Mouse (Mus musculus): ENCODE measurements around the gene Timp3. TPM values are rescaled to one million over a fixed set of nuclear protein-coding genes. Genes with fewer than 3 reads are reported as not detected.
"Not testable (repeated sequence)": the region's sequence is repeated elsewhere in the genome, so short reads cannot be mapped to it uniquely, and the experiment has no call there.

The Timp3 gene
- total RNA-seq, 4 experiments from 2014 or later, result 495 to 753 (median 629) TPM

DNA sequence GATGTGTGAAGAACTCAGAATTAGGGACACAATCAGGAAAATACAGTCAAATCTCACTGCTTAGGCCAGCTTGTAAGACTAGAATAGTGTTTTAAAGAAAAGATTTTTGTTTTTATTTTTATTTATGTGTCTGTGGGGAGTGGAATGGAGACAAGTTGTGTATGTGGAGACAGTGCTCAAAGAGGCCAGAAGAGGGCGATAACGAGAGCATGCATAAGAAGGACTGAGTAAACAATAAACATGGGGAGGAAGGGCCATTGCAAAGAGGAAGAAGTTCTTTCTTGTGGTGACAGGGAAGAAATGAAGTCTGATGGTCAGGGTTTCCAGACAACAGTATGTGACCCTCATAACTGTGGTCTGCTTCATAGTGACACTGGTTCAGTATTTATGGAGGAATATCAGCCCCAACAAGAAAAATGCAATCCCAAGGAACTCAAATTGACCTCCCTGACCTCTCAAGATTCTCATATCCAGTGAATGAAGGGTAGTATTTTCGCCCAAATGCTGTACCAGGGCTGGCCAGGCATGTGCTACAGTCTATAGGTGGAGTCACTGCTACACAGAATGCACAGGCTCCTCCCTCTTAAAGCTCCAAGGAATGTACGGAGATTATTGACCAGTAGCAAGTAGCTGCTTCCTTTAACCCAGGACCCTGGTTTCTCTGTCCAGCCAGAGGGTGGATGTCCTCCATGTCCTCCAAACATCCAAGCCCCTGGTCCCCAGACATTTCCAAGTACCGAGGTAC lies 56.8 kb downstream of the Timp3 start:
- DNase-seq, result no peak

DNA sequence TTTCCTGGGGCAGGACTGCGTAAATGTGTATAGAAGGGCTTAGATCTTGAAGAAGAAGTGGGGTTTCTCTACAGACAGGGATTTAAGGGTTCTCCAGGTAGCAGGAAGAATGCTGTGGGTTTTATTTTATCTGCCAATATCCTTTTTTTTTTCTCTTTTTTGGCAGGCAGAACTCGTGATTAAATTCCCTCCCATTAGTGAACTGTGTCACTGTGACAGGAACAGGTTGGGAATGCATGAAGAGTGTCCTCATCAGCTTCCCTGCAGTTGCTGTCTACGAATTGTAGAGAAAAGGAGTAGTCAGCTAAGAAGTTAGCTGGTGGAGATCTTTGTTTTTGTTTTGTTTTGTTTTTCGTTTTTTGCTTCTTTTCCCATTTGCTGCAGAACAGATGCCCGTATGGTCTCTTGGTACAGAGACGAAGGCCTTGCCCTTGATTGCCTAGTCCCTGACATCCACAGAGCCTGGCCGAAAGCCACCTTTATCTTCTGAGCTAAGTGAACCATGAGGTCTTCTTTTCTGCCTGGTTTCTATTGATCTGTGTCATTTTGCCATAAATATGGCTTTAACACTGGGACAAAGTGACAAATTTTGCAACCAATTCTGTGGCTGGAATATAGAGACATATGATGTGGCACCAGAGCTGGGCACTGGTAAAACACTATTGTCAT lies 58.3 kb downstream of the Timp3 start:
- no peak for DNase-seq

DNA sequence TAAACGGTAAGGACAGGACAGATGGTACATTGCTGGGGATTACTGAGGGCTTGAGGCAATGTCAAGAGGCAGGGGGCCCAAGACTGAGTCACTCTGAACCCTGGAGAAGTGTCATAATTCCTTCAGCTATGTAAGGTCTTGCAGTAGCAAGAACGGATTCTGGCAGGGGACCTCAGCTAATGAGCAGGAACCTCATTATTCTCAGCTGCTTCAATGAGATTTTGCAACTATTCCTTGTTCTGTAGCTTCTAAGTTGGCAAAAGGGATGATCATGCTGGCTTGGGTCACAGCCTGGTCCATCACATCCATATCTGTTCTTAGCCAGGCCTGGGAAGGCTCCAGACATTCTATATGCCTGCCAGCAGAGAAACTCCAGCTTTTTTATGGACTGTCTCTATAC lies 59.0 kb downstream of the Timp3 start:
- no peak for DNase-seq

DNA sequence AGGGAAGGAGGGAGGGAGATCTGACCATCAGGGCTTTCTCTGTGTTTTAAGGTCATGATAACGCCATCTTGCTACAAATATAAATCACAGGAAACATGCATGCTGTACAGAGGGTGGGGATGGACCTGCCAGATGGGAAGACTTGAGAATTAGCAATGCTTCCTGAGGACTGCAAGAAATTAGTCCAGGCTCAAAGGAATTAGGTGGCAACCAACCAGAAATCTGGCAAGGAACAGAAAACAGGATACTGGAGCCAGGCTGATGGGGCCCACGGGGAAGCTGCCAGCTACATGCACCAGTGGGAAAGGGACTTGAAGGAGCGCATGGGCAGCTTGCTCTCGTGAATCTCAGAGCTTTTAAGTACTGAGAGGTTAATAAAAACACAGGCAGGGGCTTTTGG lies 59.5 kb downstream of the Timp3 start:
- DNase-seq, result no peak

DNA sequence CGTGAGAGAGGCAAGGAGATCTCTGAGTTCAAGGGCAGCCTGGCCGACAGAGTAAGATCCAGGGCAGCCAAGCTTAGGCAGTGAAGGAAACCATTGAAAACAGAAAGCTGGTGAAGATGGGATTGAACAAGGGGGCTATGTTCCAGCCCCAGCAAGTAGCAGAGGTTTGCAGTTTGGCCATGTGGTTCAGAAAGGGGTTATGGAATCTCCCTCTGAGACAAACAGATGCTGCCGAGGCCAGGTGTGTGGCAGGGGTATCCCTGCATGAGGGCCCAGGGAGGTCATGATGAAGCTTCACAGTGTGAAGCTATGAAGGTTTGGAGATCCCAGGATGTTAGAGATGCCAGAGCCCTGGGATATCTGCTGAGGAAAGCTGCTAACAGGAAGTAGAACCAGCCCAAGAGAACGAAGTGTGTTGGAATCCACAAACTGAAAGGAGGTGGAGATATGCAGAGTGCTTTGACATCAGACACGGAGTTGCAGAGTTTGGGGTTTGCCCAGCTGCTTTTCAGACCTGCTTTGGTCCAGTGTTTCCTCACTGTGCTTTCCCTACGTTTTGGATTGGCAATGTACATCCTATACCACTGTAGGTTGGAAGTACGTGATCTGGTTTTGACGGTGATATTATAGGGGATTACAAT lies 63.6 kb downstream of the Timp3 start:
- DNase-seq, result no peak

DNA sequence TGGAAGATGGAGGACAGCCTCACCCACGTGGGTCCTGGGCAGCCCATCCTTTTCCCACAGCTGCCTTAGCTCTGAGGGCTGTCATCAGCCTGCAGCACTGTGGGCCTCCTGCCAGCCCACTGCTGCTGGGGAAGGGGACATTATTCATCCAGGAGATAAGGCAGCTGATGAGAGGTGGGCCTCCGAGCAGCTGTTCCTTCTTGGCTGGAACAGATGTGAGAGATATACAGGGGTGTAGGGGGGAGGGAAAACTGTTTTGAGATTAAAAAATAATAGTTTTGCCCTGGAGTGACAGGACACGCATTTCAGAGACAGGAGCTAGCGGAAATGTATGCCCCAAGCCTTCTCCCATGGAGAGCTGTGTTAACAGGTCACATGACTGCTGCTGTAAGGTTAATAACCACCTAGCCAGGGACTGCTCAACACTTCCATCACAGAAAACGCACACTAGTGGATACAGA lies 65.5 kb downstream of the Timp3 start:
- DNase-seq, result peak; percentile 39

DNA sequence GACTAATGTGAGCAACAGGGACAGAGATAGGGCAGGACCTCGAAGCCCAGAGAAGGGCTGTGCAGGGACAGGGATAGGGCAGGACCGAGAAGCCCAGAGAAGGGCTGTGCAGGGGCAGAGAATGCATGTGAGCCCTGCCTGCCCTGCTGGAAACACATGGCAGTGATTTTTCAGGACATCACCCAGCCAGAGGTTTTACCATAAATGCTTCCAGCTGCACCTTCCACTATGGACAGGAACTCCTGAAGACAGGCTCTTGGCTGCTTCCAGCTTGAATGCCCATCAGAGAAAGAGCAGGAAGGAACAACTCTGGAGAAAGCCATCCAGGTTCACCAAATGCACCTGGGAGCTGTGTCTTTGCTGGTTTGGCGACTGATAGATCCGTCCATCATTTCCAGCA lies 67.2 kb downstream of the Timp3 start:
- DNase-seq, result no peak

DNA sequence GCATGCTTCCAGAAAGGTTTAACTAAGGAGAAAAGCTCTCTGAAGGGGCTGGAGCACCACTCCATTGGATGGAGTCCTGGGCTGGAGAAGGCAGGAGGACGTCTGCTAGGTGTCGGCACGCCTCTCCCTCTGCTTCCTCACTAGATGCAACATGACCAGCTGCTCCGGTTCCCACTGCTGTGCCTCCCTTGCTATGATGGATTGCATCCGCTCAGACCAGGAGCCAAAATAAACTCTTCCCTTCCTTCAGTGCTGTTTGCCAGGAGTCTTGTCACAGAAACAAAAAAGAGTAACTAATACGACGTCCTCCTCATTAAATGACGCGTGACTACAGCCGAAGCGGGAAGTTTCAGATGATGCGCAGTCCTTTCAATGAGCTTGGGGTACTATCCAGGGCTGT lies 68.6 kb downstream of the Timp3 start:
- peak; percentile 52 for DNase-seq

DNA sequence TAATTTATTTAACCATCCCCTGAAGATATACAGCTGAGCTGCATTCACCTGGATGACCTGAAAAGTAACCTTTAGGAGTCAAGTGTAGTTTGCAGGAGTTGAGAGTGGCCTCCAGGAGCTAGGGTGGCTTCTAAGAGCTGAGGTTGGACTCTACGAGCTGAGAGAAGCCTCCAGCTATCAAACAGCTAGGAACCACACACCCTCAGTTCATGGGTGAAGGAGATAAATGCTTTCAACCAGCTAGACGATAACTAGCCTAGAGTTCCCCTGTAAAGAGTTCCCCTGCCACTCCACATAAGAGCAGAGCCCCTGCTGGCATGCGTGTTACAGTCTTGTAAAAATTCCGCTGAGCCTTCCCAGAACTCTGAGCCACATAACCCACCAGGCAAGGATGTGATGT lies 69.2 kb downstream of the Timp3 start:
- no peak for DNase-seq

DNA sequence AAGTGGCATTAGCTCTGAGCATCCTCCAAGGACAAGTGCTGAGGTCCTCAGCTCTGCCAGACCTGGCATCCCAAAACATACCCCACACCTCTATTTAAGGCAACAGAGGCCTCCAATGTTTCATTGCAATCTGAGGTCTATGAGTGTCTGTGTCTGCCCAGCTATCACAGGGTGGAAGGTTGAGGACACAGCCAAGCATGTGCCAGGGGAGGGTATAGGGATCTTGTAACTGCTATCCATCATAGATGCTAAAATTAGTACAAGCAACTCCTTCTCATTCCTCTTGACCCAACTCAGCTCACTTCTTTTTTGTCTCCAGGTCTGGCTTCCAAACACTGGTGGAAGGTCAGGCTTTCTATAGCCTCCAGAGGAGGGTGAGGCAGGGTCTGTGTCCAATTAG lies 71.4 kb downstream of the Timp3 start:
- DNase-seq, result no peak

DNA sequence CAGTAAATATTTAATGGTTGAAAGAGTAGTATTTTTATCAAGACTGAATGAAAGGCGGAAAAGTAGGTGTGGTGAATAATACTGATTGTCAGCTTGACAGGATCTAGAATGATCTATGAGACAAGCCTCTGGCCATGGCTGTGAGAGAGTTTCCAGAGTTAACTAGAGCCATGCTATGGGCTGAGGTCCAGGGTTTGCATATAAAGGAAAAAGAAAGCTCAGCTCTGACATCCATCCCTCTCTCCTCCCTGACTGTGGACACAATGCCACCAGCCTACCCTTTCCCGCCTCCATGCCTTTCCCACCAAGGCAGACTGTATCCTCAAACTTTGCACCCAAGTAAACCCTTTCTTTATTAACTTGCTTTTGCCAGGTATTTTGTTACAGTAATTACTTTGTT lies 73.9 kb downstream of the Timp3 start:
- DNase-seq, result no peak

DNA sequence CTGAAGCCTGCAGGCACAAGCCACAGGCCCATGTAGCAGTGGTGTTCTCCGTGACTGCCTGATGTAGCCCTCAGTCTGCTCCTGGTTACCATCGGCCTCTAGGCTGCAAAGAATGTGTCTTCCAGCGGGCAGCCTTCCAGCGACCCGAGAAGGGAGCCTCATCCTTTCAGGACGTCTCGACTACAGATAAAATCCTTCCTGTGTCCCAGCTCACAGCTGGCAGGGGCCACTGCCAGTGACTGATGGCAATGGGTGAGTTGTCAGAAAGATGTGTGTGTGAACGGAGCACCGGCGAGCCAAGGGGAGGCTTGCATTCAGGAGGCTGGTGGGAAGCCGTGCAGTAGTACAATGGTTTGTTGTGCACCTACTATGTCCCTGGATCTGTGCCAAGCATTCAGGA lies 75.7 kb downstream of the Timp3 start:
- peak; percentile 76 for DNase-seq

DNA sequence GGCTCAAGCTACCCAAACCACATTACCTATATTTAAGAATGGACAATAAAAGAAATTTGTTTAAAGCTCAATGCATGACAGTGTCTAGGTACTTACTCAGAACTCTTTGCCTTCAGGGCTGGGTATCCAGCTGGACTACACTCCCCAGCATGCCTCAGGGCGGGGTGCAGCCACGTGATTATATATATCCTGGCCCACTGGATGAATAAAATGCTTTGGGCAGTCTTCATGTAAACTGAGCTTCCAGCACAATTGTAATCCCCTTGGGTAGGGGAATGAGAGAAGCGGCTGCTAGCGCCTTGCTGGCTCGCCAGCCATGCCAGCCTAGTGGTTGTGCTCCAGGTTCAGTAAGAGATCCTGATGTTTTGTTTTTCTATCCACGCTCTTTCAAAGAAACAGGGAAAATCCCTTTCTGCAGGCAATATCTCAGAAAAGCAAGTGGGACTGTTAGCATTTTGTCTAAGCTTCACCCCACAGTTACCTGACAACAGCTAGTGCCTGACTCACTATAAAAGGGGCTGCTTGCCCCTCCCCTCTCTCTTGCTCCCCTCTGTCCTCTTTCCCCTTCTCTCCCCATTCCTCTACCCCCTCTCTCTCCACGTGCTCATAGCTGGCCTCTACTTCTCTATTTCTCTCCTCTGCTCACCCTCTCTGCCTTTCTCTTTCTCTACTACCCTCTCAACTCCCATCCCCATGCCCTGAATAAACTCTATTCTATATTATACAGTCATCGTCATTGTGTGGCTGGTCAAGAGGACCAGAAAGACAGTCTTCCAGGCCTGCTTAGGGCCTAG lies 76.4 kb downstream of the Timp3 start:
- no peak for DNase-seq

DNA sequence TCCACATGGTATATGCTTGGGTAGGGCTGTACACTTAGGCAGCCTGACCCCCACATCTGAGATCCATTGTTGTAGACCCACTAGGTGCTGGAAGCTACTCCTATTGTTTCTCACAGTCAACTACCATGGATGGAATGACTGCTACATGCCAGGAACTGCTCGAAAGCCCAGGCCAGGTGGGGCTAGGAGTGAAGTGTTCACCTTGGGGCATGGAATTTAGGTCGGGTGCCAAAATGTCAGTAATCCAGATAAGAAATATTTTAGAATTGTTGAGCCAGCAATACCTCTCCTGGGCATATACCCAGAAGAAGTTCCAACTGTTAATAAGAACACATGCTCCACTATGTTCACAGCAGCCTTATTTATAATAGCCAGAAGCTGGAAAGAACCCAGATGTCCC lies 78.6 kb downstream of the Timp3 start:
- DNase-seq, result not testable (repeated sequence)

DNA sequence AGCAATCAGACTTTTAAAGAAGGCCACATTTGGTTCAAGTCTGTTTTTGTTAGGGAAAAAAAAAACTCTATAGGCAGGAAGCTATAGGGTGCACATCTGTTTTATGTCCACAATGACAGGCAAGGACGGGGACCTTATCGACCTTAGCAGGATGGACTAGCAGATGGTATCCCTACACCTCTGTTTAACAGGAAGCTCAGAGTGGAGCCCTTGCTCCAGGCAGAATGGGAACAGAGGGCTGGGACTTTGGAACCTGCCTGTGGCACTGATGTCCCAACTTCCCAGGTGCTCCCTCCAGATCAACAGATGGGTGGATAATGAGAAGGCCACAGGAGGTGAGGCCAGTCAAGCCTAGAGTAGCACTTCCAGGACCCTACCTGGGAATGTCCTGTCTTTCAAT lies 80.5 kb downstream of the Timp3 start:
- no peak for DNase-seq

DNA sequence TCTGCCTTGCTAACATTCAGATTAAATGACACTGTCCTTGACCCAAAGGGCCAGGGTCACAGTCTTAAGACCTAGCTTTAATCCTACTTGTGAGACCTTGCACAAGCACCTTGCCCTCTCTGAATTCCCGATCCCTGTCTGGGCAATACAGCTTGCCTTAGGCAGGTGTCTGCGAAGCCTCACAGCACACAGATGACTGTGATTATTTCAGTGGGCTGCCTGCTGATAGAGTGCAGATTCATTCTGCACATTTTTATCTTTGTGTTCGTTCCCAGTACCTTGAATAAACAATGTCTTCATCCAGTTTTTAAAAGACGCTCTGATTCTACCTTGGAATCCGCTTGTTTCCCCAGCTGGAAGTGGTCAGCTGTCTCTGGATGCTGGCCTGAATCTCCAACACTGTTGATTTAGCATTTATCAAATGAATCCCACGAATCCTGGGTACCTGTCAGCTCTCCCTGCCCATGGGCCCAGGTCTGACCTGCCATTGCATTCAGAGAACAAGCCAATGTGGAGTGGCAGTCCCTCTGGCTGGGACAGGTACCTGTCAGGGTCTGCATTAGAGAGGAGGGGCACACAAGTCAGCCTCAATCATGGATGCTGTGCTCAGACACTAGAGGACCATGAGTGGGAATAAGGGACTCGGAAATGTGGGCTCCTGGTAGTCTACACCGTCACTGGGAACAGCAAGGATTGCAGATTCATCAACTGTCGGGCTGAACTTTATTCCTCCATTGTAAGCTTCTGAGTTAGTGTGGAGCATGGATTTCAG lies 81.2 kb downstream of the Timp3 start:
- DNase-seq, result no peak

DNA sequence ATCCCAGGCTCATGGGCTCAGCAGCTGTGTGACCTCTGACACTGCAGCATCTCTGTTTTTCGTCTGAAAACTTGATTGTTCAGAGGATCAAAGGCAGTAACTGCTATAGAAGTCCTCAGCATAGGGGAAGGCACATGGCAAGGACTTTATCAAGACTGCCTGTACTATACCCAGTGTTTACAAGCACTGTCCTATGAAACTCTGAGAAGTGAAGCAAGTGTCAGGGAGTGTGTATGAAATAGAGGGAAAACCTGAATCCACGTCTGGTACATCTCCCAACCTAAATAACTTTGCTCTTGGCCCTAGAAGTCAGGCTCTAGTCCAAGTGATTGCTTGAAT lies 81.7 kb downstream of the Timp3 start:
- no peak for DNase-seq

DNA sequence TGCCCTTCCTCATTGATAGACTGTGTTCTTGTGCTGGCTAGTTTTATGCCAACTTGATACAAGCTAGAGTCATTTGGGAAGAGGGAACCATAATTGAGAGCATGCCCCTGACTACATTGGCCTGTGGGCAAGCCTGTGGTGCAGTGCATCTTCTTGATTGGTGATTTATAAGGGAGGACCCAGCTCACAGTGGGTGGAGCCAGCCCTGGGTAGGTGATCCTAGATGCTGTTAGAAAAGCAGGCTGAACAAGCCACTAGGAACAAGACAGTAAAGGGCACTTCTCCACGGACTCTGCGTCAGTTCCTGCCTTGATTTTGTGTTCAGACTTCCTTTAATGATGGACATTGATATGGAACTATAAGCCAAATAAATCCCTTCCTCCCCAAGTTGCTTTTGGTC lies 84.5 kb downstream of the Timp3 start:
- DNase-seq, result no peak

DNA sequence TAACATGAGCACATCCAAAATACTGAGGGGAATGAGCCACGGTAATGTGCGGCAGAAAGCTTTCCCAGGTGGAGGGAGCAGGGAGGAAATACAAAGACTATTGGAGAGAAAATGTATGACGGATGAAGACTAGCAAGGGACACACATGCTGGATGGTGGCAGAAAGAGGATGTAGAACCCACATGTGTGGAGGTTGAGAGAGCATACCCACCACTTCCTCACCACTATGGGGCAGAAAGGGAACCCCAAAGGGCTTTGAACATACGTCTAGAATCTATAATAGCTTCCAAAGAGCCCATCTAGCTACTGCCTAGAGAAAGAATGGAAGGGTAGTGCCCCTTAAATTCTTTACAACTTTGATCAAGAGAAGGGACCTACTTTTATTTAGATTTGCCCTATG lies 85.5 kb downstream of the Timp3 start:
- DNase-seq, result no peak

DNA sequence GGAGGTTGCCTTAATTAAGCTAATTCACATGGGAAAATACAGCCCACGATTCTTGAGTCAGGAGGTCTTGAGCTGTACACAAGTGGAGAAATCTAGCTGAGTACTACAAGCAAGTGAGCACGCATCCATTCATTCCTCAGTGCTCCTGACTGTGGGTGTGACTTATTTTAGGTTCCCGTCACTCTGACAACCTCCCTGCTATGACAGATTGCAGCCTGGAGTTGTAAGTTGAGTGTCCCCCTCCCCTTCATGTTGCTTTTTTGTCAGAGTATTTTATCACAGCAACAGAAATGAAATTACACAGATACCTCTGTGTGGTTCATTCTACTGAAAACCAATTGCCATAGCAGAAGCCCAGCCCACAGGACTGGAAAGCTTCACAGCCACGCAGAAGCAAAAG lies 86.1 kb downstream of the Timp3 start:
- DNase-seq, result no peak

DNA sequence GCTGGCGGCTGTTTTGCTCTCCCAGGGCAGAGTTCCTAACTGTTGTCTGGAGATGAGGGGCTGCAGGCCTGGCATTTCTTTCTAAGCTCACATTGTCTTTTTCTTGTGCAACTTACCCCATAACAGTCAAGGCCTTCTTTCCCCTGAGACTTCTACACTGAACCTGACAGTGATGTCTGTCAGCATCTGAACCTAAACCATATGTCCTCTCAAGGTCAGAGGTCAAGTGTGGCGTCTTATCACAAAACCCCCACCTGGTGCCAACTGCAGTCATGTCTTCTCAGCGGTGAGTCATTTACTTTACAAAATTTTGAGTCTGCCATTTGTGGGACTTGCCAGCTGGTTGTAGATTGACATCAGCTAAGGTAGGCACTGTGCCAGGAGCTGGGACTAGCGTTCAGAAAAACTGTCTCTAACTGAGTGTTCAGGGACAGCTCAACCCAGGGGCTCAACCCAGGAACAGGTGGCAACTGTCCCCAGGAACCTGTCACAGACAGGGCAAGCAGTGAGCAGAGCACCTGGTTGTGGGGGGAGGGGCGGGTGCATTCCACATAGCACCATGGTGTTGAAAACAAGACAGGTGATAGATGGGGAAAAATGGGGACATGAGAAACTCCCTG lies 87.8 kb downstream of the Timp3 start:
- DNase-seq, result no peak

DNA sequence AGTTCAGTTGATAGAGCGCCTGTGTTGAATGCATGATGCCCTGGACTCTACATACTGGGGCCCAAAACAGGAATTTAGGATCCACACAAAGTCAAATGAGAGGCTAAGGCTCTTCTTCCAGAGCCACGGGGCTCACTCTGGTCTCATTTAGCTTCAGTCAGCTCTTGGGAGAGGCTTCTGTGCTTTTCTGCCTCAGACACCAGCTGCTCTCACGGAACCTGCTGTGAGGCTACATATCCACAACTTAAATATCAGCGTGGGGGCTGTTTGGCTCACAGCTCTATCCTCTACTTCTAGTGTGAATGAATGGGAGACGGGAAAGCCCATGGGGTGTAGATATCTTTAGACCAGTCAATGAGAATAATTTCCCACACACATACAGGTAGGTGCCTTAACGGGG lies 88.6 kb downstream of the Timp3 start:
- no peak for DNase-seq

All from adrenal gland, adult 8-10 months (tissue).